ENCODE assay signal across 13 mouse cellular contexts in genomic region chr11:28934449-28934848, GRCm38 (mm10).
DNase-seq lines count a peak whose midpoint lies in the region; ATAC-seq and TF ChIP-seq lines count a peak whose summit lies in the region.
"Had no signal": no experiment of that assay in that cellular context is flagged by ENCODE, and none has a peak within 500 bp of the region (broad histone marks: within the 10 kb centered on the region; RNA-seq: fewer than 3 reads in every experiment).

No protein-coding gene starts in this region.

- no peak overlapping the region for H3K4me2 ChIP-seq in kidney, embryonic 16.5 days (replicated peaks; ENCODE audit: low read depth, low read length)
- H3K4me2 ChIP-seq in lung, embryonic 14.5 days = no peak overlapping the region
- no peak overlapping the region for H3K4me2 ChIP-seq in neural tube, embryonic 15.5 days
- H3K4me2 ChIP-seq: heart, embryonic 15.5 days; lung, embryonic 15.5 days had no signal

- H3K9ac ChIP-seq in kidney, embryonic 16.5 days (replicated peaks; ENCODE audit: low read length) = no peak overlapping the region
- H3K9ac ChIP-seq in lung, embryonic 14.5 days = no peak overlapping the region
- no peak overlapping the region for H3K9ac ChIP-seq in neural tube, embryonic 15.5 days (replicated peaks)
- H3K9ac ChIP-seq: heart, embryonic 15.5 days; lung, embryonic 15.5 days had no signal

- no peaks in the 10 kb centered on the region for H3K4me1 ChIP-seq in kidney, embryonic 16.5 days (ENCODE audit: insufficient read depth, low read length)
- H3K4me1 ChIP-seq in lung, embryonic 14.5 days (ENCODE audit: insufficient read depth) = no peaks in the 10 kb centered on the region
- H3K4me1 ChIP-seq in neural tube, embryonic 15.5 days = no peaks in the 10 kb centered on the region
- H3K4me1 ChIP-seq: heart, embryonic 15.5 days; lung, embryonic 15.5 days; midbrain, embryonic 10.5 days had no signal

- H3K9me3 ChIP-seq in kidney, embryonic 16.5 days (ENCODE audit: low read length) = no peaks in the 10 kb centered on the region
- H3K9me3 ChIP-seq in lung, embryonic 14.5 days (ENCODE audit: low read depth, low read length) = no peaks in the 10 kb centered on the region
- no peaks in the 10 kb centered on the region for H3K9me3 ChIP-seq in neural tube, embryonic 15.5 days (replicated peaks)
- H3K9me3 ChIP-seq: heart, embryonic 15.5 days; lung, embryonic 15.5 days; midbrain, embryonic 10.5 days had no signal

- H3K36me3 ChIP-seq in kidney, embryonic 16.5 days (ENCODE audit: insufficient read depth, low read length) = no peaks in the 10 kb centered on the region
- no peaks in the 10 kb centered on the region for H3K36me3 ChIP-seq in lung, embryonic 14.5 days (ENCODE audit: insufficient read depth)
- H3K36me3 ChIP-seq in neural tube, embryonic 15.5 days = no peaks in the 10 kb centered on the region
- H3K36me3 ChIP-seq: heart, embryonic 15.5 days; lung, embryonic 15.5 days; midbrain, embryonic 10.5 days had no signal

- H3K27ac ChIP-seq in kidney, embryonic 16.5 days (ENCODE audit: low read length) = no peak overlapping the region
- no peak overlapping the region for H3K27ac ChIP-seq in lung, embryonic 14.5 days (ENCODE audit: low read depth)
- no peak overlapping the region for H3K27ac ChIP-seq in neural tube, embryonic 15.5 days (replicated peaks)
- H3K27ac ChIP-seq: heart, embryonic 15.5 days; lung, embryonic 15.5 days; midbrain, embryonic 10.5 days had no signal

- no peak for DNase-seq in kidney, adult 18-20 months
- peak; percentile 5 for DNase-seq in lung, embryonic 14.5 days
- no peak for DNase-seq in lung, postnatal 36 days
- peak; percentile 21 for DNase-seq in NIH3T3 (ENCODE audit: low read depth)
- peak; percentile 12 for DNase-seq in embryo, embryonic 11 days
- DNase-seq: cerebellum, postnatal 36 days; gastrocnemius, postnatal 36 days; spleen, adult 18-20 months had no signal

- peak; percentile 39; the same call in 1 of the 2 replicates for ATAC-seq in kidney, embryonic 16.5 days (ENCODE audit: low FRiP score, low TSS enrichment)
- ATAC-seq in lung, embryonic 14.5 days (ENCODE audit: insufficient read depth) = no peak
- no peak for ATAC-seq in neural tube, embryonic 15.5 days (ENCODE audit: low FRiP score)

- H3K27me3 ChIP-seq in kidney, embryonic 16.5 days (ENCODE audit: insufficient read depth, low read length) = no peaks in the 10 kb centered on the region
- no peaks in the 10 kb centered on the region for H3K27me3 ChIP-seq in lung, embryonic 14.5 days (ENCODE audit: insufficient read depth, low read length)
- H3K27me3 ChIP-seq in neural tube, embryonic 15.5 days (replicated peaks) = no peaks in the 10 kb centered on the region
- H3K27me3 ChIP-seq: heart, embryonic 15.5 days; lung, embryonic 15.5 days had no signal

- peak; percentile 26 for TF ChIP-seq CTCF in lung, embryonic 14.5 days (IDR thresholded peaks at IDR 0.05; ENCODE audit: low read depth)

- no peak overlapping the region for H3K4me3 ChIP-seq in kidney, embryonic 16.5 days (ENCODE audit: low read length)
- H3K4me3 ChIP-seq in lung, embryonic 14.5 days (ENCODE audit: low read depth, low read length) = no peak overlapping the region
- no peak overlapping the region for H3K4me3 ChIP-seq in neural tube, embryonic 15.5 days (replicated peaks)
- H3K4me3 ChIP-seq: heart, embryonic 15.5 days; lung, embryonic 15.5 days; midbrain, embryonic 10.5 days had no signal

Comparison
In these comparisons a context has a peak if more than half of its experiments do, and no peak if none do; other contexts are left out.
1. DNase-seq: peak in lung, embryonic 14.5 days (single experiment), NIH3T3 (single experiment) and embryo, embryonic 11 days (single experiment); none in kidney, adult 18-20 months (single experiment) and lung, postnatal 36 days (single experiment).